Mouse (Mus musculus) midbrain, embryonic 10.5 days (tissue): ENCODE results near the gene Eps8l2. TPM values are rescaled to one million over a fixed set of nuclear protein-coding genes. Genes with fewer than 3 reads are reported as not detected.

Source experiments
- DNase-seq: peaks from one replicate; pipeline ENCODE4 v3.0.0-alpha.2; 2017; ENCODE audit warnings: low spot score
- H3K27ac ChIP-seq: fragments of 300-500 bp; sonication (generic); replicated peaks from 2 replicates; pipeline ENCODE4 v1.5.1; 2016; ENCODE audit warnings: mild to moderate bottlenecking
- H3K27me3 ChIP-seq: fragments of 300-500 bp; sonication (generic); 2 replicates; pipeline ENCODE4 v1.6.1; 2016; ENCODE audit warnings: low read depth, mild to moderate bottlenecking; ENCODE audit not compliant: poor library complexity, severe bottlenecking
- H3K36me3 ChIP-seq: fragments of 300-500 bp; sonication (generic); 2 replicates; pipeline ENCODE4 v1.6.1; 2016; ENCODE audit warnings: mild to moderate bottlenecking, moderate library complexity
- H3K4me1 ChIP-seq: fragments of 300-500 bp; sonication (generic); 2 replicates; pipeline ENCODE4 v1.6.1; 2016
- H3K4me3 ChIP-seq: fragments of 300-500 bp; sonication (generic); 2 replicates; pipeline ENCODE4 v1.5.1; 2016; ENCODE audit warnings: mild to moderate bottlenecking, moderate library complexity
- H3K9me3 ChIP-seq: fragments of 300-500 bp; sonication (generic); replicated peaks from 2 replicates; pipeline ENCODE4 v1.6.1; 2016; ENCODE audit warnings: mild to moderate bottlenecking
- WGBS: fragments of 180-500 bp; shearing (Covaris S2); methylation state at CpG from one replicate; pipeline ENCODE4 v1.1.7; 2016; 5-methylcytosine and 5-hydroxymethylcytosine counted together
- polyA plus RNA-seq: library from polyadenylated mRNA; unstranded; fragments of >200 nt; fragmentation: Nextera tagmentation; extraction: Ambion mirVana; gene quantifications from 2 replicates; pipeline ENCODE4 v1.2.1, GENCODE M21; 2016

Eps8l2 gene
- polyA plus RNA-seq, result 3.4 and 3.8 TPM in 2 replicates

- Histone ChIP-seq H3K9me3 (no peaks in the 10 kb centered on the region), H3K27me3 (peaks cover 33% of the 10 kb centered on the region), H3K4me3 (peak within 1 kb of the TSS; percentile 37), H3K36me3 (peaks cover 25% of the 10 kb centered on the region), H3K27ac (no peak within 1 kb of the TSS; the same call in 1 of the 2 replicates), H3K4me1 (peaks cover 22% of the 10 kb centered on the region)
- WGBS, result 4% methylated on average over 23 of the region's 23 CpGs
- DNase-seq, result peak; percentile 32
These were observed at the start of gene Eps8l2 for GRCm38 (mm10) chr7:141338576-141339131. Gene Eps8l2, plus strand, starts transcription at chr7:141338880.

DNA sequence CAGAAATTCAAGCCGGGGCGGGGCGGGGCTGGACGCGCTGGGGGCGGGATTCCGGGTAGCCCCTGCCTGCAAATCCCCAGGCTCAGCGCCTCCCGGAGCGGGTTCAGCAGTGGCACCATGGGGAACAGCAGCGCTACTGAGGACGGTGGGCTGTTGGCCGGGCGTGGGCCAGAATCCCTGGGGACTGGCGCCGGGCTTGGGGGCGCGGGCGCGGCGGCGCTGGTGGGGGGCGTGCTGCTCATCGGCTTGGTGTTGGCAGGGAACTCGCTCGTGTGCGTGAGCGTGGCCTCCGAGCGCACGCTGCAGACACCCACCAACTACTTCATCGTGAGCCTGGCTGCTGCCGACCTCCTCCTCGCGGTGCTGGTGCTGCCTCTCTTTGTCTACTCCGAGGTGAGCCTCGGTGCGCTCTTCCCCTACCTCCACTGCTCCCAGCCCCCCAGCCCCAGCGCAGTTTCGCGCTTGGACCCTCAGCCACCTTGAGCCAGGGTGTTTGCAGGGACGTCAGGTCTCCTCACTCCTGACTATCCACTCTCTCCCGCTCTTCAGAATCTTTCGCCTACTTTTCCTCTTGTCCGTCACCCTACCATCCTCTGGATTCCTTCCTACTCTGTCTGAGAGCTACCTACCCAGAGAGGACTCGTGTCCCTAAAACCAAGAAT, 46.6 kb upstream of the Eps8l2 start, which contains the start of gene Drd4:
Gene Drd4 (plus strand): TSS at position 86 of the 662 bp plus-strand sequence.
- Histone ChIP-seq H3K9me3 (no peaks in the 10 kb centered on the region), H3K27me3 (peaks cover 74% of the 10 kb centered on the region), H3K36me3 (peaks cover 8% of the 10 kb centered on the region), H3K4me1 (peaks cover 37% of the 10 kb centered on the region), H3K27ac (peak within 1 kb of the TSS; percentile 74), H3K4me3 (peak within 1 kb of the TSS; percentile 61)
- DNase-seq, result peak; percentile 67
- WGBS, result 1% methylated on average over 46 of the region's 46 CpGs

- H3K9me3 ChIP-seq, result no peaks in the 10 kb centered on the region
- WGBS, result 19% methylated on average over 15 of the region's 15 CpGs
- peak; percentile 45 for DNase-seq
- H3K27ac ChIP-seq, result peak overlapping the region; percentile 74; the same call in 1 of the 2 replicates
- peaks cover 15% of the 10 kb centered on the region for H3K36me3 ChIP-seq
- H3K27me3 ChIP-seq, result peaks cover 74% of the 10 kb centered on the region
- H3K4me1 ChIP-seq, result peaks cover 37% of the 10 kb centered on the region
- peak overlapping the region; percentile 61 for H3K4me3 ChIP-seq
These were observed 45.9 kb upstream of the Eps8l2 start for GRCm38 (mm10) chr7:141292583-141293388.

DNA sequence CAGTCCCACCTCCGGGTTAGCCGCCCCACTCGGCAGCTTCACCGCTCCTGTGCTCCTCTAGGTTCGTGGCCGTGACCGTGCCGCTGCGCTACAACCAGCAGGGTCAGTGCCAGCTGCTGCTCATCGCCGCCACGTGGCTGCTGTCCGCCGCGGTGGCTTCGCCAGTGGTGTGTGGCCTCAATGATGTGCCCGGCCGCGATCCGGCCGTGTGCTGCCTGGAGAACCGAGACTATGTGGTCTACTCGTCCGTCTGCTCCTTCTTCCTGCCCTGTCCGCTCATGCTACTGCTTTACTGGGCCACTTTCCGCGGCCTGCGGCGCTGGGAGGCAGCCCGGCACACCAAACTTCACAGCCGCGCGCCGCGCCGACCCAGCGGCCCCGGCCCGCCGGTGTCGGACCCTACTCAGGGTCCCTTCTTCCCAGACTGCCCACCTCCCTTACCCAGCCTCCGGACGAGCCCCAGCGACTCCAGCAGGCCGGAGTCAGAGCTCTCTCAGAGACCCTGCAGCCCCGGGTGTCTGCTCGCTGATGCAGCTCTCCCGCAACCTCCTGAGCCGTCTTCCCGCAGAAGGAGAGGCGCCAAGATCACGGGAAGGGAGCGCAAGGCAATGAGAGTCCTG, 44.7 kb upstream of the Eps8l2 start:
- Histone ChIP-seq H3K4me3 (peak overlapping the region; percentile 52), H3K27ac (peak overlapping the region; percentile 10; the same call in 1 of the 2 replicates), H3K9me3 (no peaks in the 10 kb centered on the region), H3K36me3 (peaks cover 25% of the 10 kb centered on the region), H3K4me1 (peaks cover 37% of the 10 kb centered on the region), H3K27me3 (peaks cover 74% of the 10 kb centered on the region)
- WGBS, result 1% methylated on average over 53 of the region's 53 CpGs
- DNase-seq, result peak; percentile 68

DNA sequence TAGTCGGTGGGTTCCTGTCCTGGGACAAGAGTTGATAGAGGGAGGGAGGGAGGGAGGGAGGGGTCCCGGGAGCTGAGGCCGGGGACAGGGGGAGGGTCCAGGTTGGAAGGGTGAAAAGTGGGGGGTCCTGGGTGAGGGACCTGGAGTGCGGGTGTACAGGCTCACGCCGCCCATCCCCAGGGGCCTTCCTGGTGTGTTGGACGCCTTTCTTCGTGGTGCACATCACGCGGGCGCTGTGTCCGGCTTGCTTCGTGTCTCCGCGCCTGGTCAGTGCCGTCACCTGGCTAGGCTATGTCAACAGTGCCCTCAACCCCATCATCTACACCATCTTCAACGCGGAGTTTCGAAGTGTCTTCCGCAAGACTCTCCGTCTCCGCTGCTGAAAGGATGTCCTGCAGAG, 44.2 kb upstream of the Eps8l2 start:
- DNase-seq, result no peak
- WGBS, result 6% methylated on average over 20 of the region's 22 CpGs
- H3K27ac ChIP-seq, result peak overlapping the region; percentile 10; the same call in 1 of the 2 replicates
- H3K4me3 ChIP-seq, result peak overlapping the region; percentile 52
- H3K27me3 ChIP-seq, result peaks cover 74% of the 10 kb centered on the region
- H3K4me1 ChIP-seq, result peaks cover 37% of the 10 kb centered on the region
- no peaks in the 10 kb centered on the region for H3K9me3 ChIP-seq
- H3K36me3 ChIP-seq, result peaks cover 30% of the 10 kb centered on the region

- no peak for DNase-seq
- Histone ChIP-seq H3K4me3 (no peak overlapping the region), H3K27ac (no peak overlapping the region), H3K4me1 (peaks cover 20% of the 10 kb centered on the region), H3K27me3 (peaks cover 38% of the 10 kb centered on the region), H3K9me3 (no peaks in the 10 kb centered on the region), H3K36me3 (peaks cover 66% of the 10 kb centered on the region)
- 84% methylated on average over 3 of the region's 3 CpGs for WGBS
These were observed 40.6 kb upstream of the Eps8l2 start for GRCm38 (mm10) chr7:141297926-141298650.

- no peak overlapping the region for H3K27ac ChIP-seq
- no peak for DNase-seq
- H3K4me1 ChIP-seq, result peaks cover 9% of the 10 kb centered on the region
- peaks cover 27% of the 10 kb centered on the region for H3K27me3 ChIP-seq
- H3K36me3 ChIP-seq, result peaks cover 77% of the 10 kb centered on the region
- H3K9me3 ChIP-seq, result no peaks in the 10 kb centered on the region
- whole genome bisulfite sequencing, result 93% methylated on average over 8 of the region's 8 CpGs
- no peak overlapping the region for H3K4me3 ChIP-seq
These were observed 39.5 kb upstream of the Eps8l2 start for GRCm38 (mm10) chr7:141299175-141299574.

DNA sequence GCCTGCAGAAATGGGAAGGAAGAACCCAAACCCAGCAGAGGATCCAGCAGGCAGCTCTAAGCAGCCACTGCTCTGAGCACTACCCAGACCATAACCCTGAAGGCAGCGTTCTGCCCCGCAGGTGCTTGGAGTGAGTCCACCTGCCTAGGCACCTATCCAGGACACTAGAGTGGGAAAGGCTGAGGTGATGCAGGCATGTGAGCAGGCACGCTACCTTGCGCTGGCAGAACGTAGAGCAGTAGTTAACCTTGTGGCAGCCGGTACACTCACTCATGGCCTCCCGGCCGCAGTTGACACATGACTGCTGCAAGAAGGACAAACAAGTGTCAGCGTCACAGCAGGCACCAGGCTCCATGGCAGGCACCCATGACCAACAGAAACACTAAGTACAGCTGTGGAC, 37.3 kb upstream of the Eps8l2 start:
- no peak overlapping the region for H3K27ac ChIP-seq
- no peak for DNase-seq
- H3K27me3 ChIP-seq, result peaks cover 5% of the 10 kb centered on the region
- no peaks in the 10 kb centered on the region for H3K9me3 ChIP-seq
- WGBS, result 95% methylated on average over 9 of the region's 9 CpGs
- no peak overlapping the region for H3K4me3 ChIP-seq
- H3K4me1 ChIP-seq, result no peaks in the 10 kb centered on the region
- peaks cover 98% of the 10 kb centered on the region for H3K36me3 ChIP-seq

GRCm38 (mm10) chr7:141302702-141303268, 35.9 kb upstream of the Eps8l2 start:
- Histone ChIP-seq H3K4me3 (no peak overlapping the region), H3K27ac (no peak overlapping the region), H3K36me3 (peaks cover 98% of the 10 kb centered on the region), H3K27me3 (no peaks in the 10 kb centered on the region), H3K4me1 (no peaks in the 10 kb centered on the region), H3K9me3 (no peaks in the 10 kb centered on the region)
- no peak for DNase-seq
- 84% methylated on average over 1 of the region's 1 CpGs for WGBS

DNA sequence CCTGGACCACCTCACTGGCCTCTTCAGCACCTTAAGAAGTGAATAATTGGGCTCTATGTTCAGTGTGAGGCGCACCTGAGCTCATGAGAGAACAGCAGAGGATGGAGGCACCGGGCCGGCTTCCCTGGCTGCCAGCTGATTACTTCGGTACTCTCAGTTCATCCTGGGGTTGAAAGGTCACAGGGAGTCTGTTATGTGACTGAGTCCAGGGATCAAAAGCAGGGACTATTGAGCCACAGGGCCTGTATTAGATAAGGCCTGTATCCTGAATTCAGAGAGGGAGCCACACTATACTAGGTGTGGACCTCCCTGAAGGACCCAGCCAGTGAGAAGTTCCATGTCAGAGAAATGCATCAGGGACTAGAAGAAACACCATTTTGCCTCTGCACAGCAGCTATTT, 34.1 kb upstream of the Eps8l2 start:
- Histone ChIP-seq H3K27ac (no peak overlapping the region), H3K4me1 (no peaks in the 10 kb centered on the region), H3K36me3 (peaks cover 100% of the 10 kb centered on the region), H3K4me3 (no peak overlapping the region), H3K9me3 (no peaks in the 10 kb centered on the region), H3K27me3 (no peaks in the 10 kb centered on the region)
- no peak for DNase-seq
- 89% methylated on average over 4 of the region's 4 CpGs for WGBS

- no peak for DNase-seq
- no peaks in the 10 kb centered on the region for H3K4me1 ChIP-seq
- no peak overlapping the region for H3K4me3 ChIP-seq
- peaks cover 100% of the 10 kb centered on the region for H3K36me3 ChIP-seq
- 93% methylated on average over 2 of the region's 2 CpGs for WGBS
- H3K9me3 ChIP-seq, result no peaks in the 10 kb centered on the region
- H3K27me3 ChIP-seq, result no peaks in the 10 kb centered on the region
- H3K27ac ChIP-seq, result no peak overlapping the region
These were observed 24.3 kb upstream of the Eps8l2 start for GRCm38 (mm10) chr7:141314416-141314815.

DNA sequence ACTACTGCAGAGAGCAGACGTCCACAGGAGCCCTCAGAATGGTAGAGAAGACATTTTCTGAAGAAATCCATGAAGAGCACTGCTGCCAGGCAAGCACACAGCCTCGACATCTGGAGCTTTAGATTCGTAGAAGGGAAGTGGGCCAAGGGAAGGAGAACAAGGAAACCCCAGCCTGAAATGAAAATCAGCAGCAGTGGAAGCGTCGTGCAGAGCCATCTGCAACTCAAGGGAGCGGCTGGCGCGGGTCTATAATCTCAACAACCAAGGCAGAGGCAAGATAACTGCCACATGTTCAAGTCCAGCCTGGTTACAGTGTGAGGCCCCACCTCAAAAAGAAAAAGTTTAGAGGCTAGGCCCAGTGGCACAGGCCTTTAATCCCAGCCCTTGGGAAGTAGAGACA, 23.6 kb upstream of the Eps8l2 start:
- H3K36me3 ChIP-seq, result peaks cover 100% of the 10 kb centered on the region
- H3K4me1 ChIP-seq, result no peaks in the 10 kb centered on the region
- WGBS, result 92% methylated on average over 8 of the region's 8 CpGs
- DNase-seq, result no peak
- H3K9me3 ChIP-seq, result no peaks in the 10 kb centered on the region
- no peak overlapping the region for H3K4me3 ChIP-seq
- no peak overlapping the region for H3K27ac ChIP-seq
- H3K27me3 ChIP-seq, result no peaks in the 10 kb centered on the region
